Mouse (Mus musculus) forebrain, embryonic 10.5 days (tissue): ENCODE measurements around the gene Ppp4c. TPM values are rescaled to one million over a fixed set of nuclear protein-coding genes. Genes with fewer than 3 reads are reported as not detected.

Experiments
- DNase-seq: peaks from one replicate; pipeline ENCODE4 v3.0.0-alpha.2; 2017; ENCODE audit warnings: low spot score; ENCODE audit errors: extremely low spot score
- H3K27ac ChIP-seq: fragments of 300-500 bp; sonication (generic); 2 replicates; pipeline ENCODE4 v1.5.1; 2016; ENCODE audit warnings: mild to moderate bottlenecking
- H3K27me3 ChIP-seq: fragments of 300-500 bp; sonication (generic); 2 replicates; pipeline ENCODE4 v1.6.1; 2016; ENCODE audit warnings: mild to moderate bottlenecking; ENCODE audit not compliant: poor library complexity, severe bottlenecking
- H3K36me3 ChIP-seq: fragments of 300-500 bp; sonication (generic); replicated peaks from 2 replicates; pipeline ENCODE4 v1.6.1; 2016; ENCODE audit warnings: mild to moderate bottlenecking, moderate library complexity
- H3K4me1 ChIP-seq: fragments of 300-500 bp; sonication (generic); 2 replicates; pipeline ENCODE4 v1.6.1; 2016
- H3K4me3 ChIP-seq: fragments of 300-500 bp; sonication (generic); 2 replicates; pipeline ENCODE4 v1.5.1; 2016; ENCODE audit warnings: mild to moderate bottlenecking, moderate library complexity
- H3K9me3 ChIP-seq: fragments of 300-500 bp; sonication (generic); 2 replicates; pipeline ENCODE4 v1.6.1; 2016; ENCODE audit warnings: mild to moderate bottlenecking, moderate library complexity
- WGBS: fragments of 180-500 bp; shearing (Covaris S2); methylation state at CpG from one replicate; pipeline ENCODE4 v1.1.7; 2016; 5-methylcytosine and 5-hydroxymethylcytosine counted together
- polyA plus RNA-seq: library from polyadenylated mRNA; unstranded; fragments of >200 nt; fragmentation: Nextera tagmentation; extraction: Ambion mirVana; gene quantifications from 2 replicates; pipeline ENCODE4 v1.2.1, GENCODE M21; 2016

Ppp4c gene
- polyA plus RNA-seq, 1 experiment from 2014 or later = 423 TPM

GRCm38 (mm10) chr7:126799468-126800268 is 7.4 kb upstream of the Ppp4c start:
- WGBS = under 1% methylated on average over 38 of the region's 38 CpGs
- no peaks in the 10 kb centered on the region for H3K27me3 ChIP-seq
- no peak for DNase-seq
- H3K4me3 ChIP-seq = peak overlapping the region; percentile 91
- peaks cover 52% of the 10 kb centered on the region for H3K4me1 ChIP-seq
- no peaks in the 10 kb centered on the region for H3K9me3 ChIP-seq
- H3K36me3 ChIP-seq = peaks cover 70% of the 10 kb centered on the region
- H3K27ac ChIP-seq = peak overlapping the region; percentile 98

- DNase-seq = peak; percentile 97
- Histone ChIP-seq H3K4me3 (peak overlapping the region; percentile 91), H3K4me1 (peaks cover 52% of the 10 kb centered on the region), H3K27me3 (no peaks in the 10 kb centered on the region), H3K36me3 (peaks cover 70% of the 10 kb centered on the region), H3K9me3 (no peaks in the 10 kb centered on the region), H3K27ac (peak overlapping the region; percentile 98)
- WGBS = under 1% methylated on average over 36 of the region's 36 CpGs
Measured at GRCm38 (mm10) chr7:126799050-126799467, 6.8 kb upstream of the Ppp4c start.

- H3K27ac ChIP-seq = peak overlapping the region; percentile 98
- 1% methylated on average over 40 of the region's 40 CpGs for WGBS
- peaks cover 57% of the 10 kb centered on the region for H3K4me1 ChIP-seq
- peaks cover 69% of the 10 kb centered on the region for H3K36me3 ChIP-seq
- no peaks in the 10 kb centered on the region for H3K9me3 ChIP-seq
- no peaks in the 10 kb centered on the region for H3K27me3 ChIP-seq
- H3K4me3 ChIP-seq = peak overlapping the region; percentile 91
- DNase-seq = no peak
Measured at GRCm38 (mm10) chr7:126798127-126799049, 6.1 kb upstream of the Ppp4c start.

- 45% methylated on average over 21 of the region's 21 CpGs for WGBS
- DNase-seq = no peak
- Histone ChIP-seq H3K4me1 (peaks cover 65% of the 10 kb centered on the region), H3K27ac (peak within 1 kb of the TSS; percentile 98), H3K4me3 (peak within 1 kb of the TSS; percentile 91), H3K27me3 (no peaks in the 10 kb centered on the region), H3K9me3 (no peaks in the 10 kb centered on the region), H3K36me3 (peaks cover 61% of the 10 kb centered on the region)
Measured at GRCm38 (mm10) chr7:126797411-126798126, 5.3 kb upstream of the Ppp4c start, which contains the start of gene Fam57b. Fam57b (plus strand) TSS chr7:126797668.

- DNase-seq = no peak
- no peak overlapping the region for H3K27ac ChIP-seq
- peak overlapping the region; percentile 91 for H3K4me3 ChIP-seq
- H3K9me3 ChIP-seq = no peaks in the 10 kb centered on the region
- H3K27me3 ChIP-seq = no peaks in the 10 kb centered on the region
- H3K4me1 ChIP-seq = peaks cover 65% of the 10 kb centered on the region
- WGBS = 87% methylated on average over 8 of the region's 8 CpGs
- H3K36me3 ChIP-seq = peaks cover 54% of the 10 kb centered on the region
Measured at GRCm38 (mm10) chr7:126796350-126796932, 4.1 kb upstream of the Ppp4c start.

- peaks cover 51% of the 10 kb centered on the region for H3K36me3 ChIP-seq
- no peaks in the 10 kb centered on the region for H3K27me3 ChIP-seq
- WGBS = 81% methylated on average over 16 of the region's 16 CpGs
- no peak overlapping the region for H3K27ac ChIP-seq
- H3K9me3 ChIP-seq = no peaks in the 10 kb centered on the region
- no peak for DNase-seq
- H3K4me3 ChIP-seq = peak overlapping the region; percentile 91
- H3K4me1 ChIP-seq = peaks cover 67% of the 10 kb centered on the region
Measured at GRCm38 (mm10) chr7:126795387-126796317, 3.4 kb upstream of the Ppp4c start.

- H3K27me3 ChIP-seq = no peaks in the 10 kb centered on the region
- no peak overlapping the region for H3K4me3 ChIP-seq
- peaks cover 64% of the 10 kb centered on the region for H3K4me1 ChIP-seq
- 76% methylated on average over 4 of the region's 4 CpGs for WGBS
- DNase-seq = no peak
- no peaks in the 10 kb centered on the region for H3K9me3 ChIP-seq
- H3K27ac ChIP-seq = no peak overlapping the region
- peaks cover 63% of the 10 kb centered on the region for H3K36me3 ChIP-seq
Measured at GRCm38 (mm10) chr7:126794271-126794605, 1.9 kb upstream of the Ppp4c start.

- peaks cover 69% of the 10 kb centered on the region for H3K36me3 ChIP-seq
- no peak for DNase-seq
- no peak overlapping the region for H3K27ac ChIP-seq
- peaks cover 69% of the 10 kb centered on the region for H3K4me1 ChIP-seq
- H3K4me3 ChIP-seq = no peak overlapping the region
- WGBS = 78% methylated on average over 4 of the region's 4 CpGs
- no peaks in the 10 kb centered on the region for H3K27me3 ChIP-seq
- H3K9me3 ChIP-seq = no peaks in the 10 kb centered on the region
Measured at GRCm38 (mm10) chr7:126793456-126794270, 1.4 kb upstream of the Ppp4c start.

- Histone ChIP-seq H3K4me3 (peak overlapping the region; percentile 86), H3K9me3 (no peaks in the 10 kb centered on the region), H3K27me3 (no peaks in the 10 kb centered on the region), H3K36me3 (peaks cover 76% of the 10 kb centered on the region), H3K27ac (peak overlapping the region; percentile 95), H3K4me1 (peaks cover 63% of the 10 kb centered on the region)
- no peak for DNase-seq
- 29% methylated on average over 11 of the region's 11 CpGs for WGBS
Measured at GRCm38 (mm10) chr7:126792721-126793443, 586 bp upstream of the Ppp4c start.

- Histone ChIP-seq H3K9me3 (no peaks in the 10 kb centered on the region), H3K4me1 (peaks cover 34% of the 10 kb centered on the region), H3K4me3 (no peak overlapping the region), H3K36me3 (peaks cover 76% of the 10 kb centered on the region), H3K27ac (no peak overlapping the region), H3K27me3 (no peaks in the 10 kb centered on the region)
- DNase-seq = no peak
- WGBS = 96% methylated on average over 4 of the region's 4 CpGs
Measured at GRCm38 (mm10) chr7:126789141-126789540, 3.2 kb downstream of the Ppp4c start.
